Mouse (Mus musculus) MEL (cell line): Measurements from ENCODE around the gene Oaz1. TPM values are rescaled to one million over a fixed set of nuclear protein-coding genes. Genes with fewer than 3 reads are reported as not detected.

Experiments
- DNase-seq: peaks from one replicate; pipeline ENCODE4 v3.0.0; 2011; ENCODE audit warnings: low read depth, low spot score
- H3K27ac ChIP-seq: 2 replicates; pipeline ENCODE4 v1.5.1; 2012; ENCODE audit warnings: low read depth, mild to moderate bottlenecking, control low read depth, low read length, moderate library complexity; ENCODE audit not compliant: control insufficient read depth
- H3K27me3 ChIP-seq, 2 experiments: fragments of 150-350 bp in 1 of 2; sonication (generic) in 1 of 2; 2 replicates each; pipeline ENCODE4 v1.6.1; 2012; ENCODE audit warnings: low read length in 2 of 2, mild to moderate bottlenecking in 2 of 2, improper control_type of control experiment in 1 of 2, moderate library complexity in 1 of 2; ENCODE audit not compliant: insufficient read depth in 2 of 2, control insufficient read depth in 1 of 2
- H3K36me3 ChIP-seq, 2 experiments: 2 replicates each; pipeline ENCODE4 v1.6.1; 2012 to 2014; ENCODE audit warnings: low read length in 2 of 2, improper control_type of control experiment in 1 of 2, inconsistent platforms in 1 of 2, mild to moderate bottlenecking in 1 of 2; ENCODE audit not compliant: insufficient read depth in 2 of 2, control insufficient read depth in 1 of 2
- H3K4me1 ChIP-seq, 2 experiments: fragments of 150-350 bp in 1 of 2; sonication (generic) in 1 of 2; 2 replicates each; pipeline ENCODE4 v1.6.1; 2012; ENCODE audit warnings: low read length in 2 of 2, improper control_type of control experiment in 1 of 2, mild to moderate bottlenecking in 1 of 2; ENCODE audit not compliant: insufficient read depth in 2 of 2, control insufficient read depth in 1 of 2
- H3K4me3 ChIP-seq, 2 experiments: fragments of 150-350 bp in 1 of 2; sonication (generic) in 1 of 2; 2 replicates each; pipeline ENCODE4 v1.5.1; 2012; ENCODE audit warnings: low read depth in 2 of 2, low read length in 2 of 2, mild to moderate bottlenecking in 2 of 2, moderate library complexity in 2 of 2, control low read depth in 1 of 2, improper control_type of control experiment in 1 of 2; ENCODE audit not compliant: control insufficient read depth in 1 of 2, insufficient read depth in 1 of 2
- H3K79me2 ChIP-seq: 2 replicates; pipeline ENCODE4 v1.6.1; 2012; ENCODE audit warnings: mild to moderate bottlenecking, low read length, moderate library complexity; ENCODE audit not compliant: control insufficient read depth, poor library complexity, insufficient read depth
- H3K9ac ChIP-seq: 2 replicates; pipeline ENCODE4 v1.6.1; 2012; ENCODE audit warnings: low read depth, mild to moderate bottlenecking, control low read depth, low read length, moderate library complexity; ENCODE audit not compliant: control insufficient read depth, poor library complexity, severe bottlenecking
- H3K9me3 ChIP-seq: fragments of 150-350 bp; sonication (generic); replicated peaks from 2 replicates; pipeline ENCODE4 v1.6.1; 2012; ENCODE audit warnings: mild to moderate bottlenecking, low read length, improper control_type of control experiment, moderate library complexity; ENCODE audit not compliant: insufficient read depth
- E2F4 ChIP-seq: IDR thresholded peaks from 2 replicates; pipeline ENCODE4 v1.6.1; 2011; ENCODE audit warnings: low read depth, low read length, improper control_type of control experiment, borderline replicate concordance
- ELF1 ChIP-seq: IDR thresholded peaks from 2 replicates; pipeline ENCODE4 v1.6.1; 2014; ENCODE audit warnings: low read depth, mild to moderate bottlenecking, inconsistent platforms, low read length, improper control_type of control experiment, moderate library complexity
- ETS1 ChIP-seq: IDR thresholded peaks from 2 replicates; pipeline ENCODE4 v1.6.1; 2012; ENCODE audit warnings: low read depth, mild to moderate bottlenecking, inconsistent platforms, low read length, improper control_type of control experiment, moderate library complexity
- MAX ChIP-seq: IDR thresholded peaks from 2 replicates; pipeline ENCODE4 v1.6.1; 2011; ENCODE audit warnings: low read length, improper control_type of control experiment
- MAZ ChIP-seq: IDR thresholded peaks from 2 replicates; pipeline ENCODE4 v1.6.1; 2012; ENCODE audit warnings: low read depth, mild to moderate bottlenecking, inconsistent platforms, low read length, improper control_type of control experiment
- MXI1 ChIP-seq: IDR thresholded peaks from 2 replicates; pipeline ENCODE4 v1.6.1; 2011; ENCODE audit warnings: mild to moderate bottlenecking, low read depth, low read length, improper control_type of control experiment
- NELFE ChIP-seq: IDR thresholded peaks from 2 replicates; pipeline ENCODE4 v1.6.1; 2011; ENCODE audit warnings: low read depth, low read length, improper control_type of control experiment
- NRF1 ChIP-seq: IDR thresholded peaks from 2 replicates; pipeline ENCODE4 v1.6.1; 2014; ENCODE audit warnings: low read depth, mild to moderate bottlenecking, inconsistent platforms, low read length, improper control_type of control experiment, moderate library complexity; ENCODE audit not compliant: poor library complexity, insufficient read depth, severe bottlenecking
- POLR2A ChIP-seq, 2 experiments: IDR thresholded peaks; 2 replicates each; pipeline ENCODE4 v1.6.1; 2011 to 2012; ENCODE audit warnings: low read length in 2 of 2, mild to moderate bottlenecking in 2 of 2, control low read depth in 1 of 2, improper control_type of control experiment in 1 of 2, low read depth in 1 of 2, moderate library complexity in 1 of 2; ENCODE audit not compliant: control insufficient read depth in 1 of 2, insufficient read depth in 1 of 2, poor library complexity in 1 of 2
- POLR2AphosphoS2 ChIP-seq: IDR thresholded peaks from 2 replicates; pipeline ENCODE4 v1.6.1; 2011; ENCODE audit warnings: low read length, improper control_type of control experiment
- USF1 ChIP-seq: IDR thresholded peaks from 2 replicates; pipeline ENCODE4 v1.6.1; 2014; ENCODE audit warnings: low read depth, mild to moderate bottlenecking, inconsistent platforms, low read length, improper control_type of control experiment, moderate library complexity
- ZMIZ1 ChIP-seq: IDR thresholded peaks from 2 replicates; pipeline ENCODE4 v1.6.1; 2012; ENCODE audit warnings: low read depth, mild to moderate bottlenecking, inconsistent platforms, low read length, improper control_type of control experiment, moderate library complexity
- polyA plus RNA-seq, 2 experiments: library from polyadenylated mRNA; stranded (reverse) in 1 of 2; unstranded in 1 of 2; fragments of >175 nt in 1 of 2; fragments of >200 nt in 1 of 2; gene quantifications; 2 replicates each; pipeline versions ENCODE4 v1.2.1 to v1.2.4; 2012; ENCODE audit warnings: low replicate concordance in 2 of 2, low read depth in 1 of 2; ENCODE audit not compliant: insufficient read length in 2 of 2, insufficient read depth in 1 of 2, missing spikeins in 1 of 2
- total RNA-seq: library from RNA; depleted of rRNA; stranded (reverse); fragments of 300-350 nt; gene quantifications from 2 replicates; pipeline ENCODE4 v1.2.3, GENCODE M21; 2012

Gene Oaz1
- total and polyA plus RNA-seq, 3 experiments = 983 to 1,528 TPM; not detected in 1

GRCm38 (mm10) chr10:80804340-80804739, 22.1 kb upstream of the Oaz1 start:
- Histone ChIP-seq H3K4me1 (peaks cover 0 to 12% of the 10 kb centered on the region in 2 experiments; a peak in 1 of 4 replicates), H3K4me3 (no peak overlapping the region), H3K9ac (no peak overlapping the region), H3K79me2 (peaks cover 22% of the 10 kb centered on the region), H3K36me3 (peaks cover 0 to 6% of the 10 kb centered on the region in 2 experiments; a peak in 1 of 4 replicates), H3K27ac (no peak overlapping the region)
- DNase-seq = no peak
- TF ChIP-seq ETS1 (no peak), NELFE (no peak), ELF1 (no peak), ZMIZ1 (no peak), MAZ (no peak)
- TF ChIP-seq, all 39 proteins: peak for 0
- H3K27me3 ChIP-seq = no peaks in the 10 kb centered on the region
- H3K9me3 ChIP-seq = no peaks in the 10 kb centered on the region

- Histone ChIP-seq H3K9ac (no peak within 1 kb of the TSS), H3K9me3 (no peaks in the 10 kb centered on the region), H3K27ac (no peak within 1 kb of the TSS), H3K4me1 (peaks cover 0 to 11% of the 10 kb centered on the region in 2 experiments; a peak in 1 of 4 replicates), H3K79me2 (peaks cover 16% of the 10 kb centered on the region), H3K27me3 (no peaks in the 10 kb centered on the region), H3K4me3 (no peak within 1 kb of the TSS), H3K36me3 (peaks cover 0 to 3% of the 10 kb centered on the region in 2 experiments; a peak in 1 of 4 replicates)
- 0 out of 4 replicates have a peak, but pooled peaks of 1 of the 2 experiments have one; percentile 33 for TF ChIP-seq POLR2A (IDR thresholded peaks at IDR 0.05; ENCODE audit: control insufficient read depth in 1 of 2, insufficient read depth in 1 of 2, low read depth in 1 of 2, low read length in 2 of 2, poor library complexity in 1 of 2)
- TF ChIP-seq MXI1 = no peak
- no peak for DNase-seq
Observed at GRCm38 (mm10) chr10:80804916-80805315, 21.5 kb upstream of the Oaz1 start, which contains the start of gene Amh. TSS of gene Amh (plus strand) at chr10:80805243.

DNA sequence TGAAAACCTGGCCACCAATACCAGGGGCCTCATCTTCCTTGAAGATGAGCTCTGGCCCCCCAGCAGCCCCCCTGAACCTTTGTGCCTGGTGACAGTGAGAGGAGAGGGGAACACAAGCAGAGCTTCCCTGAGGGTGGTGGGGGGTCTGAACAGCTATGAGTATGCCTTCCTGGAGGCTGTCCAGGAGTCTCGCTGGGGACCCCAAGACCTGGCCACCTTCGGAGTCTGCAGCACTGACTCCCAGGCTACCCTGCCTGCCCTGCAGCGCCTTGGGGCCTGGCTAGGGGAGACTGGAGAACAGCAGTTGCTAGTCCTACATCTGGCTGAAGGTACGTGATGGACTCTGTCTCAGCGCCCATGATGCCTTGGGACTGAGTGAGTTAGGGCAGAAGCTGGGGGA, 21.1 kb upstream of the Oaz1 start:
- DNase-seq = no peak
- no peaks in the 10 kb centered on the region for H3K9me3 ChIP-seq
- no peak overlapping the region for H3K27ac ChIP-seq
- H3K27me3 ChIP-seq = no peaks in the 10 kb centered on the region
- no peak for TF ChIP-seq NRF1
- no peak for TF ChIP-seq MAX
- no peak for TF ChIP-seq USF1
- TF ChIP-seq E2F4 = no peak
- TF ChIP-seq POLR2AphosphoS2 = no peak; the same call in 1 of the 2 replicates
- peaks cover 12% of the 10 kb centered on the region for H3K79me2 ChIP-seq
- H3K9ac ChIP-seq = no peak overlapping the region
- H3K4me1 ChIP-seq = peaks cover 0 to 7% of the 10 kb centered on the region in 2 experiments; a peak in 1 of 4 replicates
- no peaks in the 10 kb centered on the region for H3K36me3 ChIP-seq
- no peak overlapping the region for H3K4me3 ChIP-seq
